8 mouse cellular contexts compared by ENCODE assay signal in the genomic region with DNA sequence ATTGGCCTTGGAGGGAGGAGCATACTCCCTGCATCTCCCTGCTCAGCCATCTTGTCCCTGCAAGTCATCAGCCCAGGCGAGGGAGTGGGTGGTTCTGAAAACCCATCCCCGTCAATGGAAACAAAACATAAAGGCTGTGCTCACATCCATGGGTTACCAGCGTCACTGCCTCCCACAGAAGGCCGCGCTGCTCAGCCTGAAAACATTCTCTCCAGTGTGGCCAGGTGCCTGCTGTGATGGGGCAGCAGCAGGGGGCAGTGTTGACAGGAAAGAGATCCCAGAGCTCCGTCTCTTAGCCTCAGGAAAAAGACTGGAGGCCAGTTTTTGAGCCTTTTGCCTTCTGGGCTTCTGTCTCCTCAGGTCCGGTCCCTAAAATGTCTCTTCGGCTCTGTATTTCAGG.
DNase-seq lines count a peak whose midpoint lies in the region; ATAC-seq and TF ChIP-seq lines count a peak whose summit lies in the region.

No protein-coding gene starts in this region.

- no peak overlapping the region for H3K4me2 ChIP-seq in forebrain, embryonic 13.5 days
- no peak overlapping the region for H3K4me2 ChIP-seq in heart, postnatal 0 days (ENCODE audit: low read depth, low read length)
- H3K4me2 ChIP-seq in liver, embryonic 14.5 days (ENCODE audit: low read depth), result peak overlapping the region; percentile 41; the same call in 1 of the 2 replicates
- H3K4me2 ChIP-seq in neural tube, embryonic 15.5 days, result no peak overlapping the region

- peaks cover 23% of the 10 kb centered on the region for H3K79me2 ChIP-seq in C2C12 (ENCODE audit: control insufficient read depth, insufficient read depth)

- no peaks in the 10 kb centered on the region for H3K27me3 ChIP-seq in C2C12 (ENCODE audit: control insufficient read depth, insufficient read depth, insufficient read length)
- no peaks in the 10 kb centered on the region for H3K27me3 ChIP-seq in forebrain, embryonic 13.5 days
- H3K27me3 ChIP-seq in heart, postnatal 0 days (ENCODE audit: control insufficient read depth, insufficient read depth, low read length), result no peaks in the 10 kb centered on the region
- no peaks in the 10 kb centered on the region for H3K27me3 ChIP-seq in liver, embryonic 14.5 days (ENCODE audit: control insufficient read depth, insufficient read depth, low read length)
- H3K27me3 ChIP-seq in neural tube, embryonic 15.5 days (replicated peaks), result no peaks in the 10 kb centered on the region

- 71% methylated on average over 8 of the region's 8 CpGs for WGBS in bone marrow, adult 2 months
- WGBS in forebrain, embryonic 13.5 days, result 10% methylated on average over 8 of the region's 8 CpGs
- WGBS in heart, postnatal 0 days, result 21% methylated on average over 8 of the region's 8 CpGs
- WGBS in liver, embryonic 14.5 days (ENCODE audit: insufficient replicate concordance), result 54% methylated on average over 8 of the region's 8 CpGs
- WGBS in neural tube, embryonic 15.5 days, result 24% methylated on average over 8 of the region's 8 CpGs

- H3ac ChIP-seq in C2C12 (ENCODE audit: control insufficient read depth, insufficient read length, low read depth), result no peak overlapping the region

- peaks cover 6% of the 10 kb centered on the region for H3K79me3 ChIP-seq in C2C12 (ENCODE audit: low read depth)

- no peak overlapping the region for H3K4me3 ChIP-seq in C2C12 (ENCODE audit: insufficient read depth, poor library complexity, severe bottlenecking)
- no peak overlapping the region for H3K4me3 ChIP-seq in bone marrow, adult 2 months (replicated peaks; ENCODE audit: control insufficient read depth, low read depth, low read length)
- H3K4me3 ChIP-seq in forebrain, embryonic 13.5 days, result no peak overlapping the region
- no peak overlapping the region for H3K4me3 ChIP-seq in heart, postnatal 0 days (ENCODE audit: low read depth, low read length)
- no peak overlapping the region for H3K4me3 ChIP-seq in liver, embryonic 14.5 days (ENCODE audit: insufficient read depth in 1 of 2, low read depth in 2 of 2, low read length in 2 of 2)
- no peak overlapping the region for H3K4me3 ChIP-seq in neural tube, embryonic 15.5 days (replicated peaks)

- no peak overlapping the region for H3K9ac ChIP-seq in forebrain, embryonic 13.5 days
- H3K9ac ChIP-seq in heart, postnatal 0 days (replicated peaks; ENCODE audit: low read depth, low read length), result no peak overlapping the region
- H3K9ac ChIP-seq in liver, embryonic 14.5 days (replicated peaks), result no peak overlapping the region
- no peak overlapping the region for H3K9ac ChIP-seq in neural tube, embryonic 15.5 days (replicated peaks)

- no peak for TF ChIP-seq POLR2A in bone marrow, adult 2 months (IDR thresholded peaks at IDR 0.05; ENCODE audit: borderline replicate concordance, control insufficient read depth, low read depth, low read length)

- TF ChIP-seq EP300 in heart, postnatal 0 days (IDR thresholded peaks at IDR 0.05; ENCODE audit: low read depth), result no peak
- TF ChIP-seq EP300 in liver, embryonic 14.5 days (IDR thresholded peaks at IDR 0.05; ENCODE audit: low read depth), result no peak

- TF ChIP-seq CTCF in C2C12 (IDR thresholded peaks at IDR 0.05; ENCODE audit: control insufficient read depth, insufficient read depth, insufficient read length), result peak; percentile 61
- TF ChIP-seq CTCF in bone marrow, adult 2 months (IDR thresholded peaks at IDR 0.05; ENCODE audit: control insufficient read depth, insufficient read depth, low read length), result peak; percentile 50
- peak; percentile 79 for TF ChIP-seq CTCF in heart, postnatal 0 days (IDR thresholded peaks at IDR 0.05; ENCODE audit: low read depth)
- TF ChIP-seq CTCF in liver, embryonic 14.5 days (IDR thresholded peaks at IDR 0.05; ENCODE audit: low read depth), result peak; percentile 75

- no peak for ATAC-seq in forebrain, embryonic 13.5 days
- peak; percentile 39; the same call in 1 of the 2 replicates for ATAC-seq in heart, postnatal 0 days (ENCODE audit: insufficient read depth, low read depth)
- peak; percentile 29; the same call in 1 of the 2 replicates for ATAC-seq in liver, embryonic 14.5 days (ENCODE audit: insufficient read depth)
- ATAC-seq in neural tube, embryonic 15.5 days (ENCODE audit: low FRiP score), result no peak

- H3K27ac ChIP-seq in bone marrow, adult 2 months (ENCODE audit: control insufficient read depth, insufficient read depth, low read depth, low read length, poor library complexity), result no peak overlapping the region
- H3K27ac ChIP-seq in forebrain, embryonic 13.5 days, result peak overlapping the region; percentile 60
- H3K27ac ChIP-seq in heart, postnatal 0 days (ENCODE audit: low read depth), result peak overlapping the region; percentile 72
- no peak overlapping the region for H3K27ac ChIP-seq in liver, embryonic 14.5 days
- H3K27ac ChIP-seq in neural tube, embryonic 15.5 days (replicated peaks), result peak overlapping the region; percentile 39

- H3K9me3 ChIP-seq in forebrain, embryonic 13.5 days (replicated peaks), result no peaks in the 10 kb centered on the region
- no peaks in the 10 kb centered on the region for H3K9me3 ChIP-seq in heart, postnatal 0 days (replicated peaks; ENCODE audit: control insufficient read depth, low read length)
- H3K9me3 ChIP-seq in liver, embryonic 14.5 days (ENCODE audit: control insufficient read depth, low read length), result no peaks in the 10 kb centered on the region
- no peaks in the 10 kb centered on the region for H3K9me3 ChIP-seq in neural tube, embryonic 15.5 days (replicated peaks)

- peaks cover 5% of the 10 kb centered on the region for H3K4me1 ChIP-seq in bone marrow, adult 2 months (ENCODE audit: control insufficient read depth, insufficient read depth, low read length)
- H3K4me1 ChIP-seq in forebrain, embryonic 13.5 days, result peaks cover 96% of the 10 kb centered on the region
- peaks cover 74% of the 10 kb centered on the region for H3K4me1 ChIP-seq in heart, postnatal 0 days (ENCODE audit: control insufficient read depth, insufficient read depth)
- H3K4me1 ChIP-seq in liver, embryonic 14.5 days (replicated peaks; ENCODE audit: control insufficient read depth in 2 of 2, insufficient read depth in 2 of 2, low read length in 1 of 2), result peaks cover 37 to 57% of the 10 kb centered on the region in 2 experiments
- H3K4me1 ChIP-seq in neural tube, embryonic 15.5 days, result peaks cover 92% of the 10 kb centered on the region

- no peaks in the 10 kb centered on the region for H3K36me3 ChIP-seq in C2C12 (ENCODE audit: control insufficient read depth, insufficient read depth)
- no peaks in the 10 kb centered on the region for H3K36me3 ChIP-seq in forebrain, embryonic 13.5 days (ENCODE audit: poor library complexity, severe bottlenecking)
- no peaks in the 10 kb centered on the region for H3K36me3 ChIP-seq in heart, postnatal 0 days (replicated peaks; ENCODE audit: control insufficient read depth, insufficient read depth, low read length)
- H3K36me3 ChIP-seq in liver, embryonic 14.5 days (replicated peaks; ENCODE audit: control insufficient read depth, insufficient read depth, low read depth), result no peaks in the 10 kb centered on the region
- H3K36me3 ChIP-seq in neural tube, embryonic 15.5 days, result no peaks in the 10 kb centered on the region

- peak; percentile 70 for DNase-seq in heart, postnatal 0 days (ENCODE audit: low spot score)
- DNase-seq in kidney, postnatal 36 days, result peak; percentile 84 to 93
- DNase-seq in liver, embryonic 14.5 days (ENCODE audit: low read depth in 3 of 3, low spot score in 3 of 3), result peak in 1 of 3 experiments; percentile 28
- peak; percentile 59 to 68 for DNase-seq in thymus, adult 18-20 months

TF ChIP-seq in C2C12, 6 proteins besides CTCF, POLR2A, EP300 and RAD21:
- TF ChIP-seq MYOD1 (IDR thresholded peaks at IDR 0.05; ENCODE audit: control insufficient read depth, insufficient read length, low read depth) (no peak), FOSL1 (IDR thresholded peaks at IDR 0.05; ENCODE audit: insufficient read depth, low read length, poor library complexity, severe bottlenecking) (no peak), USF1 (IDR thresholded peaks at IDR 0.05; ENCODE audit: low read depth) (no peak), MAX (IDR thresholded peaks at IDR 0.05) (no peak), CEBPB (IDR thresholded peaks at IDR 0.05; ENCODE audit: low read depth) (no peak), MYOG (IDR thresholded peaks at IDR 0.05; ENCODE audit: control insufficient read depth, extremely low read depth, insufficient read length) (no peak)

Comparison
In these comparisons a context has a peak if more than half of its experiments do, and no peak if none do; other contexts are left out.
1. H3K27ac ChIP-seq: peak in forebrain, embryonic 13.5 days (single experiment), heart, postnatal 0 days (single experiment) and neural tube, embryonic 15.5 days (single experiment); none in bone marrow, adult 2 months (single experiment) and liver, embryonic 14.5 days (single experiment).
2. ATAC-seq: peak in heart, postnatal 0 days (single experiment) and liver, embryonic 14.5 days (single experiment); none in forebrain, embryonic 13.5 days (single experiment) and neural tube, embryonic 15.5 days (single experiment).
3. Peak in every context shown above with its lines, with median percentiles within 50 percentile points of each other: CTCF ChIP-seq.